Mouse (Mus musculus) stomach, embryonic 14.5 days (tissue): Measurements from ENCODE around the gene Prdm10. TPM values are rescaled to one million over a fixed set of nuclear protein-coding genes. Genes with fewer than 3 reads are reported as not detected.

Source experiments
- ATAC-seq: fragments of 200-750 bp; cut with Nextera tagmentation; 2 replicates; pipeline ENCODE4 v1.8.0; 2017; ENCODE audit warnings: low read depth, moderate TSS enrichment; ENCODE audit not compliant: insufficient number of reproducible peaks, insufficient read depth, low FRiP score
- H3K27ac ChIP-seq: fragments of 300-500 bp; sonication (generic); 2 replicates; pipeline ENCODE4 v1.5.1; 2014; ENCODE audit warnings: mild to moderate bottlenecking, low read length, moderate library complexity, mixed read lengths
- H3K27me3 ChIP-seq: fragments of 300-500 bp; sonication (generic); 2 replicates; pipeline ENCODE4 v1.6.1; 2014; ENCODE audit warnings: low read length, control low read depth, mixed read lengths; ENCODE audit not compliant: control insufficient read depth, insufficient read depth
- H3K36me3 ChIP-seq: fragments of 300-500 bp; sonication (generic); 2 replicates; pipeline ENCODE4 v1.6.1; 2014; ENCODE audit warnings: mild to moderate bottlenecking, control low read depth, low read length, moderate library complexity, mixed read lengths; ENCODE audit not compliant: control insufficient read depth, insufficient read depth
- H3K4me1 ChIP-seq: fragments of 300-500 bp; sonication (generic); 2 replicates; pipeline ENCODE4 v1.6.1; 2014; ENCODE audit warnings: low read length, control low read depth, mixed read lengths; ENCODE audit not compliant: control insufficient read depth, insufficient read depth
- H3K4me2 ChIP-seq: fragments of 300-500 bp; sonication (generic); replicated peaks from 2 replicates; pipeline ENCODE4 v1.6.1; 2014; ENCODE audit warnings: low read depth, low read length, control low read depth
- H3K4me3 ChIP-seq: fragments of 300-500 bp; sonication (generic); 2 replicates; pipeline ENCODE4 v1.5.1; 2014; ENCODE audit warnings: low read depth, low read length, control low read depth
- H3K9ac ChIP-seq: fragments of 300-500 bp; sonication (generic); replicated peaks from 2 replicates; pipeline ENCODE4 v1.6.1; 2014; ENCODE audit warnings: low read depth, mild to moderate bottlenecking, control low read depth, low read length, moderate library complexity, mixed read lengths
- H3K9me3 ChIP-seq: fragments of 300-500 bp; sonication (generic); 2 replicates; pipeline ENCODE4 v1.6.1; 2016; ENCODE audit warnings: low read depth, low read length, control low read depth; ENCODE audit not compliant: control insufficient read depth
- WGBS: fragments of 180-500 bp; shearing (Covaris S2); extraction: QIAGEN DNeasy Blood & Tissue Kit; methylation state at CpG from one replicate; pipeline ENCODE4 v1.1.7; 2014; 5-methylcytosine and 5-hydroxymethylcytosine counted together
- polyA plus RNA-seq: library from polyadenylated mRNA; unstranded; fragments of >200 nt; fragmentation: Nextera tagmentation; extraction: Ambion mirVana; gene quantifications from 2 replicates; pipeline ENCODE4 v1.2.1, GENCODE M21; 2014

The Prdm10 gene
- polyA plus RNA-seq, 1 experiment from 2014 or later: 7.8 TPM

- H3K9me3 ChIP-seq: no peaks in the 10 kb centered on the region
- no peak overlapping the region for H3K9ac ChIP-seq
- H3K4me1 ChIP-seq: peaks cover 10% of the 10 kb centered on the region; the same call in 1 of the 2 replicates
- no peak overlapping the region for H3K4me2 ChIP-seq
- no peaks in the 10 kb centered on the region for H3K27me3 ChIP-seq
- no peak overlapping the region for H3K4me3 ChIP-seq
- ATAC-seq: no peak
- WGBS: 66% methylated on average over 7 of the region's 7 CpGs
- H3K27ac ChIP-seq: peak overlapping the region; percentile 98; the same call in 1 of the 2 replicates
- no peaks in the 10 kb centered on the region for H3K36me3 ChIP-seq
These were observed 1.7 kb upstream of the Prdm10 start for GRCm38 (mm10) chr9:31278651-31279050.

- 52% methylated on average over 2 of the region's 2 CpGs for WGBS
- H3K4me2 ChIP-seq: peak overlapping the region; percentile 65
- H3K4me3 ChIP-seq: peak overlapping the region; percentile 79
- H3K9me3 ChIP-seq: no peaks in the 10 kb centered on the region
- peak overlapping the region; percentile 98 for H3K27ac ChIP-seq
- no peaks in the 10 kb centered on the region for H3K27me3 ChIP-seq
- H3K36me3 ChIP-seq: no peaks in the 10 kb centered on the region
- no peak for ATAC-seq
- peaks cover 7% of the 10 kb centered on the region; the same call in 1 of the 2 replicates for H3K4me1 ChIP-seq
- H3K9ac ChIP-seq: peak overlapping the region; percentile 97
These were observed 1.0 kb upstream of the Prdm10 start for GRCm38 (mm10) chr9:31279306-31279705.

GRCm38 (mm10) chr9:31279885-31280365 is 413 bp upstream of the Prdm10 start:
- Histone ChIP-seq H3K36me3 (no peaks in the 10 kb centered on the region), H3K4me3 (peak overlapping the region; percentile 79), H3K9me3 (no peaks in the 10 kb centered on the region), H3K4me1 (peaks cover 7% of the 10 kb centered on the region; the same call in 1 of the 2 replicates), H3K4me2 (peak overlapping the region; percentile 65), H3K27me3 (no peaks in the 10 kb centered on the region), H3K9ac (peak overlapping the region; percentile 97), H3K27ac (peak overlapping the region; percentile 98)
- ATAC-seq: peak; percentile 82
- WGBS: under 1% methylated on average over 25 of the region's 25 CpGs

- Histone ChIP-seq H3K36me3 (no peaks in the 10 kb centered on the region), H3K4me2 (peak overlapping the region; percentile 64), H3K4me3 (peak overlapping the region; percentile 79), H3K9me3 (no peaks in the 10 kb centered on the region), H3K4me1 (peaks cover 7% of the 10 kb centered on the region; the same call in 1 of the 2 replicates), H3K9ac (peak overlapping the region; percentile 97), H3K27ac (peak overlapping the region; percentile 98), H3K27me3 (no peaks in the 10 kb centered on the region)
- under 1% methylated on average over 43 of the region's 63 CpGs for WGBS
- peak; percentile 64 for ATAC-seq
These were observed 799 bp downstream of the Prdm10 start for GRCm38 (mm10) chr9:31281011-31281662.

- 5% methylated on average over 11 of the region's 11 CpGs for WGBS
- H3K27ac ChIP-seq: peak overlapping the region; percentile 98
These were observed 1.3 kb downstream of the Prdm10 start for GRCm38 (mm10) chr9:31281663-31282015.

GRCm38 (mm10) chr9:31282536-31282935 is 2.2 kb downstream of the Prdm10 start:
- Histone ChIP-seq H3K4me2 (no peak overlapping the region), H3K27me3 (no peaks in the 10 kb centered on the region), H3K36me3 (no peaks in the 10 kb centered on the region), H3K27ac (no peak overlapping the region), H3K4me1 (peaks cover 7% of the 10 kb centered on the region; the same call in 1 of the 2 replicates), H3K9ac (no peak overlapping the region), H3K4me3 (no peak overlapping the region), H3K9me3 (no peaks in the 10 kb centered on the region)
- no peak for ATAC-seq
- 30% methylated on average over 4 of the region's 4 CpGs for WGBS

More at GRCm38 (mm10) chr9:31281663-31282015, 1.3 kb downstream of the Prdm10 start:
- Histone ChIP-seq H3K4me2 (peak overlapping the region; percentile 64), H3K4me3 (peak overlapping the region; percentile 79), H3K27me3 (no peaks in the 10 kb centered on the region), H3K36me3 (no peaks in the 10 kb centered on the region), H3K4me1 (peaks cover 7% of the 10 kb centered on the region; the same call in 1 of the 2 replicates), H3K9ac (peak overlapping the region; percentile 97), H3K9me3 (no peaks in the 10 kb centered on the region)
- no peak for ATAC-seq

- Histone ChIP-seq H3K4me1 (peaks cover 7% of the 10 kb centered on the region; the same call in 1 of the 2 replicates), H3K9ac (no peak overlapping the region), H3K4me3 (no peak overlapping the region), H3K27me3 (no peaks in the 10 kb centered on the region), H3K4me2 (no peak overlapping the region), H3K9me3 (no peaks in the 10 kb centered on the region), H3K27ac (no peak overlapping the region), H3K36me3 (no peaks in the 10 kb centered on the region)
- 88% methylated on average over 4 of the region's 4 CpGs for WGBS
- ATAC-seq: no peak
These were observed 2.7 kb downstream of the Prdm10 start for GRCm38 (mm10) chr9:31283044-31283443.

- no peak overlapping the region for H3K4me2 ChIP-seq
These were observed 3.6 kb downstream of the Prdm10 start for GRCm38 (mm10) chr9:31283911-31284310.

More at GRCm38 (mm10) chr9:31283911-31284310, 3.6 kb downstream of the Prdm10 start:
- H3K4me3 ChIP-seq: no peak overlapping the region
- H3K4me1 ChIP-seq: peaks cover 7% of the 10 kb centered on the region; the same call in 1 of the 2 replicates
- H3K9ac ChIP-seq: no peak overlapping the region
- no peak overlapping the region for H3K27ac ChIP-seq
- H3K36me3 ChIP-seq: no peaks in the 10 kb centered on the region
- no peaks in the 10 kb centered on the region for H3K9me3 ChIP-seq
- no peak for ATAC-seq
- 85% methylated on average over 3 of the region's 3 CpGs for WGBS
- H3K27me3 ChIP-seq: no peaks in the 10 kb centered on the region
